Mouse (Mus musculus): Measurements from ENCODE around the gene Gm525.
A peak's percentile ranks its signal among the peaks of the same experiment; 100 is the strongest.

Gm525 gene

GRCm38 (mm10) chr11:89098930-89099329 is 25.3 kb downstream of the Gm525 start:
- no peak for DNase-seq

- DNase-seq, result peak; percentile 90
These were observed 26.8 kb downstream of the Gm525 start for GRCm38 (mm10) chr11:89100403-89100802.

- DNase-seq, result peak; percentile 76
These were observed 27.2 kb downstream of the Gm525 start for GRCm38 (mm10) chr11:89100826-89101321.

GRCm38 (mm10) chr11:89103166-89103565 is 29.5 kb downstream of the Gm525 start:
- DNase-seq, result peak; percentile 19

- no peak for DNase-seq
These were observed 31.6 kb downstream of the Gm525 start for GRCm38 (mm10) chr11:89105211-89105610.

GRCm38 (mm10) chr11:89105823-89106222 is 32.2 kb downstream of the Gm525 start:
- DNase-seq, result no peak

GRCm38 (mm10) chr11:89107180-89107807 is 33.7 kb downstream of the Gm525 start:
- DNase-seq, result no peak

GRCm38 (mm10) chr11:89124411-89124810 is 50.8 kb downstream of the Gm525 start:
- peak; percentile 38 for DNase-seq

- DNase-seq, result no peak
These were observed 57.2 kb downstream of the Gm525 start for GRCm38 (mm10) chr11:89130856-89131255.

- no peak for DNase-seq
These were observed 58.8 kb downstream of the Gm525 start for GRCm38 (mm10) chr11:89132406-89132805.

GRCm38 (mm10) chr11:89134211-89134610 is 60.6 kb downstream of the Gm525 start:
- DNase-seq, result no peak

- DNase-seq, result no peak
These were observed 64.3 kb downstream of the Gm525 start for GRCm38 (mm10) chr11:89137915-89138314.
